Mouse (Mus musculus) C2C12 (cell line): ENCODE data around the gene Sun3. TPM values are rescaled to one million over a fixed set of nuclear protein-coding genes. Genes with fewer than 3 reads are reported as not detected.
A peak's percentile ranks its signal among the peaks of the same experiment; 100 is the strongest.

ENCODE experiments used
- H3K27me3 ChIP-seq: one replicate; pipeline ENCODE4 v1.6.1; 2011; ENCODE audit not compliant: control insufficient read depth, insufficient read depth, insufficient read length
- H3K36me3 ChIP-seq: one replicate; pipeline ENCODE4 v1.6.1; 2011; ENCODE audit not compliant: control insufficient read depth, insufficient read depth
- H3K4me3 ChIP-seq: one replicate; pipeline ENCODE4 v1.5.1; 2011; ENCODE audit warnings: mild to moderate bottlenecking, control low read depth; ENCODE audit not compliant: poor library complexity, insufficient read depth, severe bottlenecking
- H3K79me2 ChIP-seq: one replicate; pipeline ENCODE4 v1.6.1; 2011; ENCODE audit not compliant: control insufficient read depth, insufficient read depth
- H3K79me3 ChIP-seq: one replicate; pipeline ENCODE4 v1.6.1; 2011; ENCODE audit warnings: low read depth, control low read depth
- H3ac ChIP-seq: one replicate; pipeline ENCODE3; 2011; ENCODE audit warnings: low read depth; ENCODE audit not compliant: control insufficient read depth, insufficient read length
- CEBPB ChIP-seq: IDR thresholded peaks from one replicate; pipeline ENCODE4 v1.6.1; 2011; ENCODE audit warnings: low read depth, mild to moderate bottlenecking, control low read depth, moderate library complexity
- CTCF ChIP-seq: IDR thresholded peaks from one replicate; pipeline ENCODE4 v1.5.1; 2011; ENCODE audit not compliant: control insufficient read depth, insufficient read depth, insufficient read length
- FOSL1 ChIP-seq: IDR thresholded peaks from one replicate; pipeline ENCODE4 v1.8.0; 2011; ENCODE audit warnings: mild to moderate bottlenecking, low read length; ENCODE audit not compliant: poor library complexity, insufficient read depth, severe bottlenecking
- MAX ChIP-seq: IDR thresholded peaks from one replicate; pipeline ENCODE4 v1.6.1; 2011; ENCODE audit warnings: mild to moderate bottlenecking, control low read depth
- MYOD1 ChIP-seq: IDR thresholded peaks from one replicate; pipeline ENCODE4 v1.6.1; 2011; ENCODE audit warnings: low read depth; ENCODE audit not compliant: control insufficient read depth, insufficient read length
- MYOG ChIP-seq: IDR thresholded peaks from one replicate; pipeline ENCODE4 v1.6.1; 2011; ENCODE audit not compliant: control insufficient read depth, insufficient read length; ENCODE audit errors: extremely low read depth
- USF1 ChIP-seq: IDR thresholded peaks from one replicate; pipeline ENCODE4 v1.6.1; 2011; ENCODE audit warnings: low read depth, mild to moderate bottlenecking, control low read depth, moderate library complexity
- polyA plus RNA-seq: library from polyadenylated mRNA; unstranded; fragments of >200 nt; fragmentation: generic; extraction: Trizol; gene quantifications from one replicate; pipeline ENCODE4 v1.2.1, GENCODE M21; 2012; ENCODE audit warnings: missing spikeins

Gene Sun3
- polyA plus RNA-seq, 1 experiment = not detected

DNA sequence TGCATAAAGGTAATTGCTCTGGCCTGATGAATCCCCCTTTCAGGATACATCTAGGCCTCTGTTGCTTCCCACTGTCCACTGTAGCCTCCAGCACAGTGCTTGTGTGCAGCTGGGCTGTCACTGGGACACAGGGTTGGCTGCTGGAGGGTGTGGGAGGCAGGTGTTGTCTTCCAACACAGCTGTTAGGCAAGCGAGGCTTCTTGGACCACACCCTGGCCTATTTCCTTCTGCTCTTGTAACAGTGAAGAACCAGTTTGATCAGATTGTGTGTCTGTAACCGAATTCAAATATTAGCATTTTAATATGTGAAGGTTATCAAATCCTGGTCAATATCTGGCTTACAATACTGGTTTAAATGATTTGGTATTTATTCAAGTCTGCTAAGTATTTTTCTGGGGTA is 3.1 kb upstream of the Sun3 start:
- Histone ChIP-seq H3ac (no peak overlapping the region), H3K4me3 (no peak overlapping the region), H3K36me3 (no peaks in the 10 kb centered on the region), H3K79me3 (no peaks in the 10 kb centered on the region), H3K27me3 (peaks cover 26% of the 10 kb centered on the region), H3K79me2 (no peaks in the 10 kb centered on the region)
- TF ChIP-seq CEBPB = no peak
- TF ChIP-seq MYOG = no peak
- no peak for TF ChIP-seq MYOD1
- no peak for TF ChIP-seq CTCF
- TF ChIP-seq FOSL1 = no peak
- no peak for TF ChIP-seq MAX
- TF ChIP-seq USF1 = no peak

DNA sequence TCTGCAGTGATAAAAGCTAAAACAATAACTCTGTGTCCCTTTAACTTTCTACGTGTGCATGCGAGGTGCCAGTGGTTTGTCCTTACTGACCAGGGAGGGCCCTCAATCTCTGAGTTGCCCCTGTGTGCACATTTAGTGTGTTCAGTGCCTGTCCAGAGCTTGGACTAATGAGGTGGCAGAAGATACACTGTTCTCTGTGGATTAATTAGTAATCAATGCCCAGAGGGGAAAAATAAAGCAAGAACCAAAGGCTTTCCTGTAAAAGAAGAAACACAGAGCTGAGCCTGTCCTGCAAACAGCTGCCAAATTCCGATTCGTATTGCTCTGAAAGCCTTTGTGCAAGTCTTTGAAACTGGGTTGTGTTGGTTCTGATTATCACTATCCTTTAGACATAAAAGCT is 1.4 kb upstream of the Sun3 start:
- no peaks in the 10 kb centered on the region for H3K79me3 ChIP-seq
- H3K79me2 ChIP-seq = no peaks in the 10 kb centered on the region
- peaks cover 23% of the 10 kb centered on the region for H3K27me3 ChIP-seq
- H3ac ChIP-seq = no peak overlapping the region
- H3K36me3 ChIP-seq = no peaks in the 10 kb centered on the region
- H3K4me3 ChIP-seq = no peak overlapping the region
- TF ChIP-seq FOSL1 (no peak), MAX (no peak), CTCF (no peak), MYOD1 (no peak), MYOG (no peak), USF1 (no peak), CEBPB (no peak)

DNA sequence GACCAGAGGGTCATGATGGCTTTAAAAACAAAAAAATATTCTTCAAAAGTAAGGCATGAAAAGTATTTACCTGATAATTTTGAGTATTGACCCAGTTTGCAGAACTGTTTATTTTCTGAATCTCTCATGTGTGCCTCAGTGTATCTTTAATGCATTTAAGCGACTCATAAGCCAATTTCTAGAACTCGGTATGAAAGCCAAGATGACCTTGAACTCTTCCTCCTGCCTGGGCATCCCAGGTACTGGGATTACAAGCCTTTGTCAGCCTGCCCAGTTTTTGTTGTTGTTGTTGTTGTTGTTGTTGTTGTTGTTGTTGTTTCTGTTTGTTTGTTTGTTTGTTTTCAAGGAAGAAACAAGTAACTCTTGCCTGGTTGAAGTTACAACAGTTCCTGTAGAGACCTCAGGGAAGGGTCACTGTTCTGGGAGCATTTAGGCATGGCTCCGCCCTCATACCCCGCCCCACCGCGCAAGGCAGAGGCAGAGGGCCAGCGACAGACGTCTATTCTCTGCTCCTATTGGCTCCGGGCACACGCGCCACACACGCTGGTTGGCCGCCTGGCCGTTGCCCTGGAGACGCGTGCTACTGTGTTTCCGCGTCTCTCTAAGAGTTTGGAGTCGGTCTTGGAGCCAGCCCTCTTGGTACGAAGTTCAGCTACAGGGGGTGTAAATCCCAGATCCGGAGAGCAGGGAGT is 634 bp downstream of the Sun3 start, which contains the start of gene Gm11992:
Gene Gm11992 (plus strand): TSS at position 584 of the 692 bp plus-strand sequence.
- no peaks in the 10 kb centered on the region for H3K36me3 ChIP-seq
- H3K79me2 ChIP-seq = no peaks in the 10 kb centered on the region
- TF ChIP-seq CTCF = no peak
- TF ChIP-seq MAX = peak; percentile 10
- H3K27me3 ChIP-seq = peaks cover 17% of the 10 kb centered on the region
- peak within 1 kb of the TSS; percentile 28 for H3K4me3 ChIP-seq
- H3ac ChIP-seq = peak within 1 kb of the TSS; percentile 29
- H3K79me3 ChIP-seq = no peaks in the 10 kb centered on the region

DNA sequence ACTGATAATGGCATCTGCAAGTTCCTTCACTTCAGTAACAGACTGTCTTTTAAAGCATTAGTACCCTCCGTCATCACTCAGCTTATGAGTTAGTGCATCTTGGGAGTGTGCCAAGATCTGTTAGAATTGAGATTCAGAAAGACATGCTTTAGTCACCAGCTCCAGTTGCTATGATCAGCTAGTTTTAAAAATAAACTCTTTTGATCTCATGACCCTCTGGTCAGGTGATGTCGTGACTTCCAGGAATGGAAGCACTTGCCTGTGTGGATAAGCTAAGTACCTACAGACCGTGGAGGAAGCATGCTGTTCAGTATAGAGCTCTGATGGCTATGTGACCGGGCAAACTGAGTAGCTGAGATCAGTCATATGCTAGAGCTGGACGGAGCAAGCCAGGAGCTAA is 1.7 kb downstream of the Sun3 start:
- no peaks in the 10 kb centered on the region for H3K79me3 ChIP-seq
- TF ChIP-seq FOSL1 (no peak), USF1 (no peak), CEBPB (no peak), CTCF (no peak), MYOD1 (no peak), MAX (no peak), MYOG (no peak)
- H3K36me3 ChIP-seq = no peaks in the 10 kb centered on the region
- no peaks in the 10 kb centered on the region for H3K79me2 ChIP-seq
- H3K4me3 ChIP-seq = no peak overlapping the region
- no peak overlapping the region for H3ac ChIP-seq
- H3K27me3 ChIP-seq = peaks cover 21% of the 10 kb centered on the region

DNA sequence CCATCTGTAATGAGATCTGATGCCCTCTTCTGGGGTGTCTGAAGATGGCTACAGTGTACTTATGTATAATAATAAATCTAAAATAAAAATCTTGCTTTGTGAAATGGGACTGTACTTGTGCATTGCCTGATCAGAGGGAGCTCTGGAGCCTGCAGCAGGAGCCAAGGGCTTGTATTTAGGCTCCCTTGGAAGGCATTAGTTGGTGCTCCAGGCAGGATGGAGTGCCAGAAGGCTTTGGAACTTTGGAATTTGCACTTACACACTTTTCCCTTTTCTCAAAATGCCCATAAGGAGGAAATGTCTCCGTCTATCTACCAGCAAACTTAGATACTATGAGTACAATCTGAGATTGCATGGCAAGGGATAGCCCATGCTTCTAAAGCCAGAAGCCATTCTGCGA is 2.2 kb downstream of the Sun3 start:
- H3K36me3 ChIP-seq = no peaks in the 10 kb centered on the region
- H3ac ChIP-seq = no peak overlapping the region
- no peaks in the 10 kb centered on the region for H3K79me3 ChIP-seq
- TF ChIP-seq MYOG (no peak), FOSL1 (no peak), USF1 (no peak), CTCF (no peak), MYOD1 (no peak), MAX (no peak)
- peaks cover 19% of the 10 kb centered on the region for H3K27me3 ChIP-seq
- no peak overlapping the region for H3K4me3 ChIP-seq
- H3K79me2 ChIP-seq = no peaks in the 10 kb centered on the region

DNA sequence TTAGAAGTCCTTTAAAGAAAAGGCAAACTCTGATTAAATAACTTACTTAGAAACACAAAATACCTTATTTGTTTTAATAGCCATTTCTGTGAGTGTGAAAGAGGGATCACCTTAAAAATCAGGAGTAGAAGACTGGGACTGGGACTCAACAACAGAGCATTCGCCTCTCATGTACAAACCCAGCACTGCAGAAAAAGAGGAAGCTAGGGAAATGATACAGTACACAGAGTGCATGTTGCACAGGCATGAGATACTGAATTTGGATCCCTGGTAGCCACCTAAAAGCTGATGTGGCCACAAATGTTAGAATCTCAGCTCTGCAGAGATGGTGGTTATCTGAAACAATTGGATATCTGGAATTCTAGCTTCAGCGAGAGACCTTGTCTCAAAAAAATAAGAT is 17.3 kb downstream of the Sun3 start:
- TF ChIP-seq USF1 = no peak
- TF ChIP-seq FOSL1 = no peak
- no peak for TF ChIP-seq MAX
- no peak for TF ChIP-seq MYOG
- TF ChIP-seq CTCF = no peak
- no peak for TF ChIP-seq MYOD1
- TF ChIP-seq CEBPB = no peak
- no peaks in the 10 kb centered on the region for H3K79me2 ChIP-seq
- peaks cover 10% of the 10 kb centered on the region for H3K27me3 ChIP-seq
- H3K79me3 ChIP-seq = no peaks in the 10 kb centered on the region
- no peaks in the 10 kb centered on the region for H3K36me3 ChIP-seq
- no peak overlapping the region for H3ac ChIP-seq
- H3K4me3 ChIP-seq = no peak overlapping the region
